Mouse (Mus musculus) forebrain, embryonic 11.5 days (tissue): ENCODE data around the gene Platr17. TPM values are rescaled to one million over a fixed set of nuclear protein-coding genes. Genes with fewer than 3 reads are reported as not detected.

Experiments used
- ATAC-seq: fragments of 200-750 bp; cut with Nextera tagmentation; replicated peaks from 2 replicates; pipeline ENCODE4 v1.8.0; 2017; ENCODE audit warnings: moderate TSS enrichment; ENCODE audit not compliant: low FRiP score
- DNase-seq: peaks from one replicate; pipeline ENCODE4 v3.0.0-alpha.2; 2017; ENCODE audit warnings: low spot score
- H3K27ac ChIP-seq: fragments of 300-500 bp; sonication (generic); 2 replicates; pipeline ENCODE4 v1.5.1; 2014; ENCODE audit warnings: low read depth, low read length
- H3K27me3 ChIP-seq: fragments of 300-500 bp; sonication (generic); 2 replicates; pipeline ENCODE4 v1.6.1; 2014; ENCODE audit warnings: mild to moderate bottlenecking, low read length, mixed read lengths; ENCODE audit not compliant: control insufficient read depth, insufficient read depth
- H3K36me3 ChIP-seq: fragments of 300-500 bp; sonication (generic); 2 replicates; pipeline ENCODE4 v1.6.1; 2014; ENCODE audit warnings: mild to moderate bottlenecking, low read length, moderate library complexity, mixed read lengths; ENCODE audit not compliant: control insufficient read depth, insufficient read depth
- H3K4me1 ChIP-seq: fragments of 300-500 bp; sonication (generic); replicated peaks from 2 replicates; pipeline ENCODE4 v1.6.1; 2014; ENCODE audit warnings: low read length, mixed read lengths; ENCODE audit not compliant: control insufficient read depth, insufficient read depth
- H3K4me2 ChIP-seq: fragments of 300-500 bp; sonication (generic); 2 replicates; pipeline ENCODE4 v1.6.1; 2014; ENCODE audit warnings: low read depth, mild to moderate bottlenecking, low read length, moderate library complexity, mixed read lengths; ENCODE audit not compliant: severe bottlenecking
- H3K4me3 ChIP-seq: fragments of 300-500 bp; sonication (generic); 2 replicates; pipeline ENCODE4 v1.5.1; 2014; ENCODE audit warnings: low read depth, low read length
- H3K9ac ChIP-seq: fragments of 300-500 bp; sonication (generic); 2 replicates; pipeline ENCODE4 v1.6.1; 2014; ENCODE audit warnings: low read length
- H3K9me3 ChIP-seq: fragments of 300-500 bp; sonication (generic); 2 replicates; pipeline ENCODE4 v1.6.1; 2016; ENCODE audit warnings: low read length, mixed read lengths; ENCODE audit not compliant: control insufficient read depth
- WGBS: fragments of 180-500 bp; shearing (Covaris S2); extraction: QIAGEN DNeasy Blood & Tissue Kit; methylation state at CpG from one replicate; pipeline ENCODE4 v1.1.7; 2014; 5-methylcytosine and 5-hydroxymethylcytosine counted together
- polyA plus RNA-seq: library from polyadenylated mRNA; unstranded; fragments of >200 nt; fragmentation: Nextera tagmentation; extraction: Ambion mirVana; gene quantifications from 2 replicates; pipeline ENCODE4 v1.2.1, GENCODE M21; 2014

The Platr17 gene
- polyA plus RNA-seq, 1 experiment from 2014 or later = 0.24 TPM

DNA sequence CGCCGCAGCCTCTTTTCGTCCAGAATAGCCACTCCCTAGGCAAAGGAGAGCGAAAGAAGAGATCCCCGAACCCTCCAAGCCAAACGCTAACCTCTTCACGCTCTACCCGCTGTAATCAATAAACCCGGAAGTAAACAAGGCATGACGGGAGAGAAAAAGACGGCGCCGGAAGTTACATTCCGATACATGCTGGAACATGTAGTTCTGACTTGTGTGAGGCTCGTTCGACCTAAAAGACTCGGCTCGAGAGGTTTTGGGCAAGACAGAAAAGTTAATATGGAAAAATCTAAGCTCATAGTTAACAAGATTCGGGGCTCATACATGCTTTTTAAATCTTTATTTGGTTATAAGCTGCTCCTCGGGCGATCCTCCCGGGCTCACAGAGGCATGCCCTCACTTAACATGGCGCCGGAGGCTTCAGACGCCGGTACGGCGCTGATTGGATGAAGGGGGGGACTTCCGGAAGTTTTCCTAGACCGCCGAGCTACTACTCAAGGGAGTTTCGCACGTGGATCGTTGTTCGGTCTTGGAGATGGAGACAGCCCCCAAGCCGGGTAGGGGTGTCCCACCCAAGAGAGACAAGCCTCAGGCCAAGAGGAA lies 35.4 kb downstream of the Platr17 start, which contains the start of the genes Pfdn6 and Wdr46:
TSS of gene Pfdn6 (minus strand) at position 138 of the 600 bp plus-strand sequence.
TSS of gene Wdr46 (plus strand) at position 455 of the 600 bp plus-strand sequence.
- H3K36me3 ChIP-seq = peaks cover 6% of the 10 kb centered on the region; the same call in 1 of the 2 replicates
- DNase-seq (peak; percentile 90), ATAC-seq (peak; percentile 89)
- peak within 1 kb of the TSS; percentile 73 for H3K9ac ChIP-seq
- under 1% methylated on average over 36 of the region's 36 CpGs for WGBS
- peak within 1 kb of the TSS; percentile 85 for H3K4me3 ChIP-seq
- H3K4me2 ChIP-seq = peak within 1 kb of the TSS; percentile 92
- peaks cover 8% of the 10 kb centered on the region for H3K4me1 ChIP-seq
- 0 out of 2 replicates have a peak within 1 kb of the TSS, but pooled peaks have one; percentile 50 for H3K27ac ChIP-seq
- no peaks in the 10 kb centered on the region for H3K27me3 ChIP-seq
- H3K9me3 ChIP-seq = no peaks in the 10 kb centered on the region

DNA sequence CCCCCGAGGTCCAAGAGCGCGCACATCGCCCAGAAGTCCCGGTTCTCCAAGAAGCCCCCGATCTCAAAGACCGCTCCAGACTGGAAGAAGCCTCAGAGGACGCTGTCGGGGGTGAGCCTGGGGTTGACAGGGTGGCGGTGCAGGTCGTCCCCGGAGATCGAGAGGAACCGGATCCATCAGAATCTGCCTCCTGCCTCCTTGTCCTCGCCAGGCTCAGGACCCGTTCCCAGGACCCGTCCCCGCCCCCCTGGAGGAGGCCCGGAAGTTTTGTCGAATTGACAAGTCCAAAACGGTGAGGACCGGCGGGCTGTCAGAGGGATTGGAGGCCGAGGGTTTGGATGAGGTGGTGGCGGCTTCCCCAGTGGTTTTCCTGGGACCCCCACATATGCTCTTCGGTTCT lies 36.0 kb downstream of the Platr17 start:
- H3K4me2 ChIP-seq = peak overlapping the region; percentile 92
- peak overlapping the region; percentile 73 for H3K9ac ChIP-seq
- ATAC-seq (no peak; the same call in 1 of the 2 replicates), DNase-seq (no peak)
- H3K4me3 ChIP-seq = peak overlapping the region; percentile 85
- H3K9me3 ChIP-seq = no peaks in the 10 kb centered on the region
- H3K4me1 ChIP-seq = peaks cover 8% of the 10 kb centered on the region
- no peaks in the 10 kb centered on the region for H3K27me3 ChIP-seq
- H3K36me3 ChIP-seq = peaks cover 6% of the 10 kb centered on the region; the same call in 1 of the 2 replicates
- WGBS = 3% methylated on average over 26 of the region's 26 CpGs
- H3K27ac ChIP-seq = no peak overlapping the region

DNA sequence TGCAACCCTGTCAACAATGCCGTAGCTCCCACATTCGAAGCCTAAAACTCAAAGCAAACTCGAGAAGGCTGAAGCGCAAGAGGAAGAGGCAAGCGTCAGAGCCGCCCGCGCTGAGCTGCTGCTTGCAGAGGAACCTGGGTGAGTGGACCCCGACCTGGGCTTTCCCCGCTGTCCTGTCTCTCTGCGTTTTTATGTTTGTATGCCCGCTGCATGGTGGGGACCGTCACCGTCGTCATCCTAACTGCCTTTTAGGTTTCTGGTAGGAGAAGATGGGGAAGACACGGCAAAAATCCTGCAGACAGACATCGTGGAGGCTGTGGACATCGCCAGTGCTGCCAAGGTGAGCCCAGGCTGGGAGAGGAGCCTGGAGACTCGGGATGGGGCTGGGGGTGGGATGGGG lies 36.4 kb downstream of the Platr17 start:
- H3K27ac ChIP-seq = no peak overlapping the region

DNA sequence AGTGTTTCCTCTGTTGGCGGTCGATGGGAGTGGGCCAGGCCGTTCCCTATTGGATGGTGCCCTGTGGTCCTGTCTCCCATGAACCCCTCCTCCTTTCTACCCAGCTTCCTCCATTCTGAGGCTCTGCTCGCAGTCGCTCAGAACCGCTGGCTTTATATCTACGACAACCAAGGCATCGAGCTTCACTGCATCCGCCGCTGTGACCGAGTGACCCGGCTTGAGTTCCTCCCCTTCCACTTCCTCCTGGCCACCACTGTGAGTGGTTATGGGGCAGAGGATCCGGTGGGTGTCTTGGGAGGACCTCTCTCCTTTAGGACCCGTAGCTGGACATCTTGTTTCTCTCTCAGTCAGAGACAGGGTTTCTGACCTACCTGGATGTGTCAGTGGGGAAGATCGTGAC lies 38.5 kb downstream of the Platr17 start:
- ATAC-seq (no peak), DNase-seq (no peak)
- 92% methylated on average over 15 of the region's 15 CpGs for WGBS
- no peak overlapping the region for H3K4me2 ChIP-seq
- no peaks in the 10 kb centered on the region for H3K9me3 ChIP-seq
- H3K4me3 ChIP-seq = no peak overlapping the region
- H3K27ac ChIP-seq = no peak overlapping the region
- H3K4me1 ChIP-seq = peaks cover 8% of the 10 kb centered on the region
- H3K36me3 ChIP-seq = peaks cover 6% of the 10 kb centered on the region; the same call in 1 of the 2 replicates
- H3K9ac ChIP-seq = no peak overlapping the region
- no peaks in the 10 kb centered on the region for H3K27me3 ChIP-seq

More for the DNA sequence above, 36.4 kb downstream of the Platr17 start:
- WGBS = 67% methylated on average over 19 of the region's 19 CpGs
- H3K9ac ChIP-seq = peak overlapping the region; percentile 73
- H3K4me1 ChIP-seq = peaks cover 8% of the 10 kb centered on the region
- H3K27me3 ChIP-seq = no peaks in the 10 kb centered on the region
- H3K36me3 ChIP-seq = peaks cover 6% of the 10 kb centered on the region; the same call in 1 of the 2 replicates
- H3K4me2 ChIP-seq = peak overlapping the region; percentile 92
- DNase-seq (no peak), ATAC-seq (no peak)
- H3K9me3 ChIP-seq = no peaks in the 10 kb centered on the region
- peak overlapping the region; percentile 85 for H3K4me3 ChIP-seq

DNA sequence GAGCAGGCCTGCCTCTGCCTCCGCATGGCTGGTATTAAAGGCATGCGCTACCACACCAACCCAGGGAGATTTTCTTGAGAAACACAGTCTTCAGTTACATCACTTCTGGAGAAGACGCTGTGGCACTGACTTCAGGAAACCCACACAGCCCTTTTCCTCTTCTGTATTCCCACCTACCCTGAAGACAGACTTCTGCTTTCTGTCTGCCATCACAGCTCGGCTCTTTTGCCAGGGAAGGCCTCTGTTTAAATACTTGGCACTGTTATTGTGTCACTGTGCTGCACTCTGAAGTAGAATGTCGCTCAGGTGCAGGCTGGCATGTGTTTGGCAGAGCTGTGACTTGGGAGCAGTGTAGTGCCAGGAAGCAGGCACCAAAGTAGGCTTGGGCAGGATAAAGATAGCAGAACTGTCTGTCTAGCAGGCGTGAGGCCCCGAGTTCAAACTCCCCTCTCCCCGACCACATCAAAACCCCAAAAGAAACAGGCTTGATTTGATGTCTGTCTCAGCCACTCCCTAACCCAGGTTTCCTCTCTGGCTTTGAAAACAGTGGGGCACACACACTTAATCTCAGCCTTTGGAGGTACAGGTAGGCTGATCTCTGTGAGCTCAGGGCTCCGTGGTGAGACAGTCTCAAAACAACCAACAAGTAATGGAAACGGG lies 42.6 kb downstream of the Platr17 start:
- H3K27me3 ChIP-seq = no peaks in the 10 kb centered on the region
- WGBS = 92% methylated on average over 10 of the region's 10 CpGs
- DNase-seq = no peak
- H3K4me1 ChIP-seq = peaks cover 15% of the 10 kb centered on the region
- H3K27ac ChIP-seq = no peak overlapping the region
- H3K9me3 ChIP-seq = no peaks in the 10 kb centered on the region
- no peak overlapping the region for H3K9ac ChIP-seq
- no peak overlapping the region for H3K4me2 ChIP-seq
- H3K4me3 ChIP-seq = no peak overlapping the region
- ATAC-seq = no peak
- H3K36me3 ChIP-seq = peaks cover 9% of the 10 kb centered on the region; the same call in 1 of the 2 replicates

DNA sequence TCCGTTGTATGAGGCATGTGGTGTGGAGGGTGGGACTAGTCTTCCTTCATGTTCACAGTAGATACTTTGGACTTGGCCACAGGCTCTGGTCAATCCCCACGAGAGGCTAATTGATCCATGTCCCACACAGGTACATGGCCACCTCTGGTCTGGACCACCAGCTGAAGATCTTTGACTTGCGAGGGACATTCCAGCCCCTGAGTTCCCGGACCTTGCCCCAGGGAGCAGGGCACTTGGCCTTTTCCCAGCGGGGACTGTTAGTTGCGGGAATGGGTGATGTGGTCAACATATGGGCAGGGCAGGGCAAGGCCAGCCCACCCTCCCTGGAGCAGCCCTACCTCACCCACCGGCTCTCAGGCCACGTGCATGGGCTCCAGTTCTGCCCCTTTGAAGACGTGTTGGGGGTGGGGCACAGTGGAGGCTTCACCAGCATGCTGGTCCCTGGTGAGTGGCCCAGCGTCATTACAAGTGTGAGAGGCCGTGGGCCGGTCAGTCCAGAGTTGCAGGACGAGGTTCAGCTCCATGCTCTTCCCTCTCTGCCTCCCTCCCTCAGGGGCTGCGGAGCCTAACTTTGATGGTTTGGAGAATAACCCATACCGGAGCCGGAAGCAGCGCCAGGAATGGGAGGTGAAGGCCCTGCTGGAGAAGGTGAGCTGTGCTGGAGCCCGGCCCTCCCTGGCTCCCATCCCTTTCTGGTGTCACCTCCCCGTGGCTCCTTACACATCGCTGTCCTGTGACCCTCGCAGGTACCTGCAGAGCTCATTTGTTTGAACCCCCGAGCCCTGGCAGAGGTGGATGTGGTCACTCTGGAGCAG lies 43.4 kb downstream of the Platr17 start:
- no peak for DNase-seq
- H3K36me3 ChIP-seq = peaks cover 9% of the 10 kb centered on the region
- no peak overlapping the region for H3K27ac ChIP-seq
- H3K4me1 ChIP-seq = peaks cover 22% of the 10 kb centered on the region
- no peak for ATAC-seq
- WGBS = 93% methylated on average over 22 of the region's 22 CpGs
- no peaks in the 10 kb centered on the region for H3K9me3 ChIP-seq
- H3K27me3 ChIP-seq = no peaks in the 10 kb centered on the region
- H3K9ac ChIP-seq = no peak overlapping the region
- no peak overlapping the region for H3K4me3 ChIP-seq
- H3K4me2 ChIP-seq = no peak overlapping the region

DNA sequence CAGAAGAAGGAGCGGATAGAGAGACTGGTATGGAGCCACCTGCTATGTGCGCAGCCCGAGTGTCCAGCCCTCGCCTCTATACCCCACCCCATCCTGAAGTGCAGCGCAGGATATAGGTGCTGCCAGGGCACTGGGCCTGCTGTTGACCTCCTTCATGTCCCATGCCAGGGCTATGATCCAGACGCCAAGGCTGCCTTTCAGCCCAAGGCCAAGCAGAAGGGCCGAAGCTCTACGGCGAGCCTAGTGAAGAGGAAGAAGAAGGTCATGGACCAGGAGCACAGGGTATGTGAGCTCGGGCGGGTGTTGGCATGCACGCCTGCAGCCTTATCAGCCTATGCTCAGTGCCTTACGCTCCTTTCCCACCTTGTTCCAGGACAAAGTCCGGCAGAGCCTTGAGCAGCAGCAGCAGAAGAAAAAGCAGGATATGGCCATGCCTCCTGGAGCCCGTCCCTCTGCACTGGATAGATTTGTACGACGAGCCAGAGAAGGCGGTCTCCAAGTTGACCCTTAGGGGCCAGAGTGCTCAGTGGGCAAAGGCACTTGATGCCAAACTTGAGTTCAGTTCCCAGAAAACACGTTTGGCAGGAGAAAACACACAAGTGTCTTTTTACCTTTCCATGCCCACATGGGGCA lies 44.1 kb downstream of the Platr17 start:
- no peak overlapping the region for H3K9ac ChIP-seq
- H3K9me3 ChIP-seq = no peaks in the 10 kb centered on the region
- no peaks in the 10 kb centered on the region for H3K27me3 ChIP-seq
- peaks cover 26% of the 10 kb centered on the region for H3K4me1 ChIP-seq
- no peak overlapping the region for H3K4me3 ChIP-seq
- H3K4me2 ChIP-seq = no peak overlapping the region
- ATAC-seq = no peak
- H3K36me3 ChIP-seq = peaks cover 13% of the 10 kb centered on the region
- no peak overlapping the region for H3K27ac ChIP-seq
- 91% methylated on average over 19 of the region's 19 CpGs for WGBS
- DNase-seq = no peak

DNA sequence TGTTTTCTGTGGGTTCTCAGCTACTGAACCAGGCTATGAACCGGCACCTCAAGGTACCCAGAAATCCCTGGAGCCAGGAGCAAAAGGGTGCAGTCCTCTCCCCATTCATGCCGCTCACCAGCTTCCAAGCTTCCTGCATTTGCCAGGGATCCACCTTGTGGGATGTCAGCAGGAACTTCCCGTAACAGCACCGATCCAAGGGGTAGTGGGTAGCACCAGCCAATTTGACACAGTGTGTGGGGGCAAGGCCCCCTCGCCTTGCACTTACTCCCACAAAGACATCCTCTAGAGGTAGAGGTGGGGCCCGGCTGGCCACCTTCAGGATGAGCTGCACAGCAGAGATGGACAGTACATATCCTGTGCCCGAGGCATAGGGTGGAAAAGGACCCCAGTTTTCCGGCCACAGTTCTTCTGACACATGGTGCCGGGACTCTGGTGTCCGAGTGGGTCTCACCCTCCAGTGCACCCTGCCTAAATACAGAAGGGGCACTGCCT lies 45.2 kb downstream of the Platr17 start:
- peaks cover 34% of the 10 kb centered on the region for H3K4me1 ChIP-seq
- H3K27me3 ChIP-seq = no peaks in the 10 kb centered on the region
- no peak for ATAC-seq
- DNase-seq = no peak
- no peak overlapping the region for H3K4me3 ChIP-seq
- H3K9ac ChIP-seq = no peak overlapping the region
- no peaks in the 10 kb centered on the region for H3K9me3 ChIP-seq
- no peak overlapping the region for H3K27ac ChIP-seq
- WGBS = 75% methylated on average over 10 of the region's 10 CpGs
- H3K4me2 ChIP-seq = peak overlapping the region; percentile 21; the same call in 1 of the 2 replicates
- H3K36me3 ChIP-seq = peaks cover 12% of the 10 kb centered on the region
